Mouse (Mus musculus) megakaryocyte, embryonic 14.5 days (primary cell): ENCODE measurements at regions not wholly inside any gene's neighbourhood (a gene's known extent, or its start where the extent isn't known, plus 50 kb on each side); places are given as distances from the start of the nearest gene placed in this dataset.

Source experiments
- FLI1 ChIP-seq: IDR thresholded peaks from 2 replicates; pipeline ENCODE4 v1.6.1; 2012; ENCODE audit warnings: low read length, inconsistent platforms, mixed read lengths
- GATA1 ChIP-seq: IDR thresholded peaks from 3 replicates; pipeline ENCODE4 v1.6.1; 2012; ENCODE audit warnings: mixed read lengths, low read length, inconsistent platforms, borderline replicate concordance

DNA sequence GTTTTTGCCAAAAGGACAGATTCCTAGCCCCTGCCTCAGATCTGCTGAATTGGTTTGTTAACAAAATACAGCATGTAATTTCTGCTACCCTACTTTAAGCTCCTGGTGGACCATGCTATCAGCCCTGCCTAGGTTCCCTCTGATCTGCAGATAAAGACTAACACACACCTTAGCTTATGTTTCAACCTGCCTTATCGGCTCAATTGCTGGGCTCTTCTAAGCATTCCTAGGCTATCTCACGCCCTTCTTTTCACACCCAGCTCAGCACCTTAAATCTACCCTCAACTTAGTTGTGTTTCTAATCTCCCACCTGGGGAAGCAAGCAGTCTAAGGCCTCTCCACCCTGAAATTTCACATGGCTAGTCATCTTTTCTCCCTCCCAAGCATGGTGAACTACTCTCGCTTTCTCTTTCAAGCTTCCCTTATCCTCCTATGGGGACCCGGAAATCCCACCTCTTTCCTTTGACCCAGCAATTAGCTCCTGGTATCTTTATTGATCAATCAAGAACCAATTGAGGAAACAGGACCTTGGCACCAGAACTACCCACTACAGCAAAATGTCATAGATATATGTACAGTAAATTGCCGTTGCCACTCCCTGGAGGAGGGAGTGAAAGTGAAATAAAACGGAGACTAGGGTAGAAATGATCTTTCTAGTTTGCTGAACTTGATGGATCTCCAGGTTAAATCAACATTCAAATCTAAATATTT lies 569.7 kb upstream of the Dmac1 start:
- no peak for TF ChIP-seq GATA1
- no peak for TF ChIP-seq FLI1
